Mouse (Mus musculus): ENCODE results near the gene Zc3h7a. TPM values are rescaled to one million over a fixed set of nuclear protein-coding genes. Genes with fewer than 3 reads are reported as not detected.

Gene Zc3h7a
- polyA plus RNA-seq, 2 experiments: 26.2 to 52.6 TPM

GRCm38 (mm10) chr16:11201740-11202394 is 25.7 kb upstream of the Zc3h7a start:
- Histone ChIP-seq H3K4me2 (ENCODE audit: low read depth) (peak overlapping the region; percentile 96), H3K27ac (no peak overlapping the region), H3K4me3 (ENCODE audit: insufficient read depth in 1 of 2, low read depth in 2 of 2, low read length in 2 of 2) (peak overlapping the region; percentile 79 to 96), H3K9ac (replicated peaks) (peak overlapping the region; percentile 93), H3K4me1 (replicated peaks; ENCODE audit: control insufficient read depth in 2 of 2, insufficient read depth in 2 of 2, low read length in 1 of 2) (peaks cover 13 to 25% of the 10 kb centered on the region in 2 experiments), H3K36me3 (replicated peaks; ENCODE audit: control insufficient read depth, insufficient read depth, low read depth) (peaks cover 42% of the 10 kb centered on the region), H3K9me3 (ENCODE audit: control insufficient read depth, low read length) (no peaks in the 10 kb centered on the region), H3K27me3 (ENCODE audit: control insufficient read depth, insufficient read depth, low read length) (no peaks in the 10 kb centered on the region)
- ATAC-seq (ENCODE audit: insufficient read depth): no peak
- TF ChIP-seq EP300 (IDR thresholded peaks at IDR 0.05; ENCODE audit: low read depth) (no peak), CTCF (IDR thresholded peaks at IDR 0.05; ENCODE audit: low read depth) (peak; percentile 31; the same call in 1 of the 2 replicates)
- no peak for DNase-seq (ENCODE audit: low read depth in 3 of 3, low spot score in 3 of 3)
- WGBS (ENCODE audit: insufficient replicate concordance): 51% methylated on average over 6 of the region's 6 CpGs

- Histone ChIP-seq H3K27me3 (ENCODE audit: control insufficient read depth, insufficient read depth, low read length) (no peaks in the 10 kb centered on the region), H3K36me3 (replicated peaks; ENCODE audit: control insufficient read depth, insufficient read depth, low read depth) (peaks cover 57% of the 10 kb centered on the region), H3K4me2 (ENCODE audit: low read depth) (no peak overlapping the region), H3K9me3 (ENCODE audit: control insufficient read depth, low read length) (no peaks in the 10 kb centered on the region), H3K9ac (replicated peaks) (no peak overlapping the region), H3K4me3 (ENCODE audit: insufficient read depth in 1 of 2, low read depth in 2 of 2, low read length in 2 of 2) (no peak overlapping the region), H3K27ac (no peak overlapping the region), H3K4me1 (replicated peaks; ENCODE audit: control insufficient read depth in 2 of 2, insufficient read depth in 2 of 2, low read length in 1 of 2) (peaks cover 13 to 25% of the 10 kb centered on the region in 2 experiments)
- WGBS (ENCODE audit: insufficient replicate concordance): 82% methylated on average over 3 of the region's 3 CpGs
- DNase-seq (ENCODE audit: low read depth in 3 of 3, low spot score in 3 of 3): no peak
- no peak for ATAC-seq (ENCODE audit: insufficient read depth)
- TF ChIP-seq CTCF (IDR thresholded peaks at IDR 0.05; ENCODE audit: low read depth) (no peak), EP300 (IDR thresholded peaks at IDR 0.05; ENCODE audit: low read depth) (no peak)
Measured at GRCm38 (mm10) chr16:11200247-11200646, 24.1 kb upstream of the Zc3h7a start.

GRCm38 (mm10) chr16:11198467-11198866 is 22.3 kb upstream of the Zc3h7a start:
- H3K4me2 ChIP-seq (ENCODE audit: low read depth): no peak overlapping the region
- 50% methylated on average over 2 of the region's 2 CpGs for WGBS (ENCODE audit: insufficient replicate concordance)
- no peak overlapping the region for H3K9ac ChIP-seq (replicated peaks)
- H3K36me3 ChIP-seq (replicated peaks; ENCODE audit: control insufficient read depth, insufficient read depth, low read depth): peaks cover 75% of the 10 kb centered on the region
- H3K27ac ChIP-seq: no peak overlapping the region
- TF ChIP-seq CTCF (IDR thresholded peaks at IDR 0.05; ENCODE audit: low read depth) (no peak), EP300 (IDR thresholded peaks at IDR 0.05; ENCODE audit: low read depth) (no peak)
- H3K27me3 ChIP-seq (ENCODE audit: control insufficient read depth, insufficient read depth, low read length): no peaks in the 10 kb centered on the region
- H3K4me1 ChIP-seq (replicated peaks; ENCODE audit: control insufficient read depth in 2 of 2, insufficient read depth in 2 of 2, low read length in 1 of 2): peaks cover 6 to 12% of the 10 kb centered on the region in 2 experiments
- ATAC-seq (ENCODE audit: insufficient read depth): peak; percentile 36; the same call in 1 of the 2 replicates
- peak; percentile 47 to 55 (median 52) for DNase-seq (ENCODE audit: low read depth in 3 of 3, low spot score in 3 of 3)
- no peaks in the 10 kb centered on the region for H3K9me3 ChIP-seq (ENCODE audit: control insufficient read depth, low read length)
- H3K4me3 ChIP-seq (ENCODE audit: insufficient read depth in 1 of 2, low read depth in 2 of 2, low read length in 2 of 2): no peak overlapping the region

GRCm38 (mm10) chr16:11197052-11197451 is 20.9 kb upstream of the Zc3h7a start:
- H3K9ac ChIP-seq (replicated peaks): no peak overlapping the region

GRCm38 (mm10) chr16:11193231-11193630 is 17.0 kb upstream of the Zc3h7a start:
- H3K27ac ChIP-seq: no peak overlapping the region
- TF ChIP-seq EP300 (IDR thresholded peaks at IDR 0.05; ENCODE audit: low read depth) (no peak), CTCF (IDR thresholded peaks at IDR 0.05; ENCODE audit: low read depth) (no peak)
- ATAC-seq (ENCODE audit: insufficient read depth) (no peak), DNase-seq (ENCODE audit: low read depth in 3 of 3, low spot score in 3 of 3) (no peak)
- no peak overlapping the region for H3K9ac ChIP-seq (replicated peaks)
- H3K27me3 ChIP-seq (ENCODE audit: control insufficient read depth, insufficient read depth, low read length): no peaks in the 10 kb centered on the region
- H3K4me3 ChIP-seq (ENCODE audit: insufficient read depth in 1 of 2, low read depth in 2 of 2, low read length in 2 of 2): no peak overlapping the region
- whole genome bisulfite sequencing (ENCODE audit: insufficient replicate concordance): 86% methylated on average over 2 of the region's 2 CpGs
- peaks cover 57% of the 10 kb centered on the region for H3K36me3 ChIP-seq (replicated peaks; ENCODE audit: control insufficient read depth, insufficient read depth, low read depth)
- no peak overlapping the region for H3K4me2 ChIP-seq (ENCODE audit: low read depth)
- no peaks in the 10 kb centered on the region for H3K9me3 ChIP-seq (ENCODE audit: control insufficient read depth, low read length)
- peaks cover 0 to under 1% of the 10 kb centered on the region in 2 experiments; a peak in 1 of 4 replicates for H3K4me1 ChIP-seq (replicated peaks; ENCODE audit: control insufficient read depth in 2 of 2, insufficient read depth in 2 of 2, low read length in 1 of 2)

More at GRCm38 (mm10) chr16:11197052-11197451, 20.9 kb upstream of the Zc3h7a start:
- ATAC-seq (ENCODE audit: insufficient read depth) (no peak), DNase-seq (ENCODE audit: low read depth in 3 of 3, low spot score in 3 of 3) (no peak)
- WGBS (ENCODE audit: insufficient replicate concordance): 78% methylated on average over 4 of the region's 4 CpGs
- Histone ChIP-seq H3K36me3 (replicated peaks; ENCODE audit: control insufficient read depth, insufficient read depth, low read depth) (peaks cover 86% of the 10 kb centered on the region), H3K4me3 (ENCODE audit: insufficient read depth in 1 of 2, low read depth in 2 of 2, low read length in 2 of 2) (no peak overlapping the region), H3K4me2 (ENCODE audit: low read depth) (no peak overlapping the region), H3K27ac (no peak overlapping the region), H3K9me3 (ENCODE audit: control insufficient read depth, low read length) (no peaks in the 10 kb centered on the region), H3K27me3 (ENCODE audit: control insufficient read depth, insufficient read depth, low read length) (no peaks in the 10 kb centered on the region), H3K4me1 (replicated peaks; ENCODE audit: control insufficient read depth in 2 of 2, insufficient read depth in 2 of 2, low read length in 1 of 2) (peaks cover 4 to 12% of the 10 kb centered on the region in 2 experiments)
- TF ChIP-seq EP300 (IDR thresholded peaks at IDR 0.05; ENCODE audit: low read depth) (no peak), CTCF (IDR thresholded peaks at IDR 0.05; ENCODE audit: low read depth) (no peak)
